Comparison of ENCODE assay signal across 16 mouse cellular contexts in genomic region chr3:84735716-84736115, GRCm38 (mm10).
"Had no signal": no experiment of that assay in that cellular context is flagged by ENCODE, and none has a peak within 500 bp of the region (broad histone marks: within the 10 kb centered on the region; RNA-seq: fewer than 3 reads in every experiment).

No protein-coding gene starts in this region.

- H3K36me3 ChIP-seq: limb, embryonic 12.5 days; liver, embryonic 13.5 days; lung, embryonic 15.5 days; midbrain, embryonic 12.5 days; neural tube, embryonic 15.5 days; stomach, embryonic 15.5 days had no signal

- H3K4me3 ChIP-seq: limb, embryonic 12.5 days; liver, embryonic 13.5 days; lung, embryonic 15.5 days; midbrain, embryonic 12.5 days; myocyte; neural tube, embryonic 15.5 days; stomach, embryonic 15.5 days had no signal

- H3K4me2 ChIP-seq: limb, embryonic 12.5 days; liver, embryonic 13.5 days; lung, embryonic 15.5 days; midbrain, embryonic 12.5 days; neural tube, embryonic 15.5 days; stomach, embryonic 15.5 days had no signal

- H3K27ac ChIP-seq: limb, embryonic 12.5 days; liver, embryonic 13.5 days; lung, embryonic 15.5 days; midbrain, embryonic 12.5 days; neural tube, embryonic 15.5 days; stomach, embryonic 15.5 days had no signal

- H3K9ac ChIP-seq: limb, embryonic 12.5 days; liver, embryonic 13.5 days; liver, postnatal 0 days; lung, embryonic 15.5 days; midbrain, embryonic 12.5 days; neural tube, embryonic 15.5 days; stomach, embryonic 15.5 days had no signal

- H3K9me3 ChIP-seq: limb, embryonic 12.5 days; liver, embryonic 13.5 days; lung, embryonic 15.5 days; midbrain, embryonic 12.5 days; neural tube, embryonic 15.5 days; stomach, embryonic 15.5 days had no signal

- DNase-seq: kidney, adult 8-10 months; kidney, postnatal 25 days; layer of hippocampus, adult 9-11 months; layer of hippocampus, postnatal 36 days; liver; liver, embryonic 13.5 days; liver, postnatal 0 days; right cerebral cortex, postnatal 4 days; thymus, adult 2 months; thymus, postnatal 25 days had no signal

- ATAC-seq: liver, postnatal 0 days had no signal

- H3K27me3 ChIP-seq: neural tube, embryonic 15.5 days; stomach, embryonic 15.5 days had no signal
